Mouse (Mus musculus) liver, embryonic 14.5 days (tissue): Measurements from ENCODE around the gene Fbxo42. TPM values are rescaled to one million over a fixed set of nuclear protein-coding genes. Genes with fewer than 3 reads are reported as not detected.

Experiments
- ATAC-seq: fragments of 200-750 bp; cut with Nextera tagmentation; 2 replicates; pipeline ENCODE4 v1.8.0; 2017; ENCODE audit warnings: moderate number of reproducible peaks, mild to moderate bottlenecking, moderate library complexity; ENCODE audit not compliant: insufficient read depth
- DNase-seq, 3 experiments: peaks; one replicate each; pipeline ENCODE4 v3.0.0-alpha.2; 2012 to 2013; ENCODE audit warnings: low read depth in 3 of 3, low spot score in 3 of 3
- H3K27ac ChIP-seq: fragments of 300-500 bp; sonication (generic); 2 replicates; pipeline ENCODE4 v1.5.1; 2014; ENCODE audit warnings: moderate library complexity, mild to moderate bottlenecking, control low read depth, inconsistent platforms
- H3K27me3 ChIP-seq: fragments of 300-500 bp; sonication (generic); 2 replicates; pipeline ENCODE4 v1.6.1; 2014; ENCODE audit warnings: mild to moderate bottlenecking, low read length, moderate library complexity; ENCODE audit not compliant: control insufficient read depth, insufficient read depth
- H3K36me3 ChIP-seq: fragments of 300-500 bp; sonication (generic); replicated peaks from 2 replicates; pipeline ENCODE4 v1.6.1; 2014; ENCODE audit warnings: low read depth; ENCODE audit not compliant: control insufficient read depth, insufficient read depth
- H3K4me1 ChIP-seq, 2 experiments: fragments of 200-500 bp in 1 of 2; fragments of 300-500 bp in 1 of 2; sonication (generic) in 1 of 2; replicated peaks; 2 replicates each; pipeline ENCODE4 v1.6.1; 2012 to 2014; ENCODE audit warnings: antibody characterized with exemption in 1 of 2, inconsistent platforms in 1 of 2, low read length in 1 of 2; ENCODE audit not compliant: control insufficient read depth in 2 of 2, insufficient read depth in 2 of 2
- H3K4me2 ChIP-seq: fragments of 300-500 bp; sonication (generic); 2 replicates; pipeline ENCODE4 v1.6.1; 2014; ENCODE audit warnings: low read depth, mild to moderate bottlenecking, control low read depth, moderate library complexity
- H3K4me3 ChIP-seq, 2 experiments: fragments of 200-500 bp in 1 of 2; fragments of 300-500 bp in 1 of 2; sonication (generic) in 1 of 2; 2 replicates each; pipeline ENCODE4 v1.5.1; 2012 to 2014; ENCODE audit warnings: low read depth in 2 of 2, low read length in 2 of 2, mild to moderate bottlenecking in 2 of 2, control low read depth in 1 of 2, inconsistent platforms in 1 of 2, moderate library complexity in 1 of 2; ENCODE audit not compliant: insufficient read depth in 1 of 2
- H3K9ac ChIP-seq: fragments of 300-500 bp; sonication (generic); replicated peaks from 2 replicates; pipeline ENCODE4 v1.6.1; 2014; ENCODE audit warnings: mild to moderate bottlenecking, control low read depth, moderate library complexity
- H3K9me3 ChIP-seq: fragments of 300-500 bp; sonication (generic); 2 replicates; pipeline ENCODE4 v1.6.1; 2016; ENCODE audit warnings: low read length, mixed read lengths; ENCODE audit not compliant: control insufficient read depth
- CTCF ChIP-seq: IDR thresholded peaks from 2 replicates; pipeline ENCODE4 v1.5.1; 2016; ENCODE audit warnings: antibody characterized with exemption, low read depth, control low read depth
- EP300 ChIP-seq: IDR thresholded peaks from 2 replicates; pipeline ENCODE4 v1.6.1; 2016; ENCODE audit warnings: antibody characterized with exemption, low read depth
- WGBS: fragments of 180-500 bp; shearing (Covaris S2); extraction: QIAGEN DNeasy Blood & Tissue Kit; methylation state at CpG from one replicate; pipeline ENCODE4 v1.1.7; 2014; ENCODE audit not compliant: insufficient replicate concordance; 5-methylcytosine and 5-hydroxymethylcytosine counted together
- polyA plus RNA-seq, 2 experiments: library from polyadenylated mRNA; depleted of rRNA in 1 of 2; stranded (reverse) in 1 of 2; unstranded in 1 of 2; fragments of >200 nt; fragmentation: Nextera tagmentation in 1 of 2; extraction: Ambion mirVana in 1 of 2; gene quantifications; 2 replicates each; pipeline versions ENCODE4 v1.2.1 to v1.2.3; 2012 to 2014

Gene Fbxo42
- polyA plus RNA-seq, 2 experiments = 8.3 to 17.6 TPM

DNA sequence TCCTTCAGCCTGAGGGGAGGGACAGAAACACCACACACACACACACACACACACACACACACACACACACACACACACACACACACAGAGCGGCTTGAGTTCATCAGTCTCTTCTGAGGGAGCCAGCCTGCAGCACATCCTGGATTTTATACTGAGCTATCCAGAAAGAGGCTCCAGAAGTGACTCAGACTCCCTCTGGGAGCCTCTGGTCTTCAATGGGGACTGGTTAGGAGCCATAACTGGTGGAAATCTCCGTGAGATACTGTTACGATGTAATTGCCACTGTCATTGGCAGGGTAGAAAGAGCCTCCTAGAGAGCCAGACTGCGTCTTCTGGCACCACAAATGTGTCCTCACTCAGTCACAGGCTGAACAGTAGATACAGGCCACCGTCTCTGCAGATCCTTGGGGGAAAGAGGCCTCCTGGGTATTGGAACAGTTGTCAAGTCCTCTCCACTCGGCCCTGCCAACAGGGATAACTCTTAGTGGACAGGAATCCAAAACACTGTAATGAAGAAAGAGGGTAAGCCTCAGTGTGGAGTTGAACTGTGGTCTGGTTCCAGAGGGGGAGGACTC, 87.9 kb downstream of the Fbxo42 start:
- ATAC-seq = no peak
- Histone ChIP-seq H3K9me3 (no peaks in the 10 kb centered on the region), H3K4me2 (no peak overlapping the region), H3K9ac (no peak overlapping the region), H3K27me3 (peaks cover 27% of the 10 kb centered on the region), H3K4me1 (peaks cover 4% of the 10 kb centered on the region in 2 experiments), H3K27ac (no peak overlapping the region), H3K36me3 (no peaks in the 10 kb centered on the region), H3K4me3 (no peak overlapping the region)
- TF ChIP-seq CTCF (no peak), EP300 (no peak)
- no peak for DNase-seq
- WGBS = 44% methylated on average over 6 of the region's 6 CpGs

DNA sequence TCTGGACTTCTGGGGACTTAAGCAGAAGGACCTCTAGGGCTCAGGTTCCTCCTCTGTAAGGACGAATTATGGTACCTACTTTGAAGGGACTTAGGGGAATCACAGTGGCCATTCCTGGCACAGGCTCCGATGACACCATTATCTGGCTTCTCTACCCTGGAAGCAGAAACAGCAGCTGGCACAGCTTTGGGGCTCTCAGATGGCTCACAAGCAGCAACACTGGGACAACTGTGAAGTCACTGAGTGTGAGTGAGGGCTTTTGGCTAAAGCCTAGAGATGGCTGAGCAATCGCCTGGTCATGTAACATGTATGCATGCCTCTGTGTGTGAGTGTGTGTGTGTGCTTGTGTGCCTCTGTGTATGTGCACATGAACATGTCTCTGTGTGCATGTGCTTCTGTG, 89.1 kb downstream of the Fbxo42 start:
- no peak for ATAC-seq

DNA sequence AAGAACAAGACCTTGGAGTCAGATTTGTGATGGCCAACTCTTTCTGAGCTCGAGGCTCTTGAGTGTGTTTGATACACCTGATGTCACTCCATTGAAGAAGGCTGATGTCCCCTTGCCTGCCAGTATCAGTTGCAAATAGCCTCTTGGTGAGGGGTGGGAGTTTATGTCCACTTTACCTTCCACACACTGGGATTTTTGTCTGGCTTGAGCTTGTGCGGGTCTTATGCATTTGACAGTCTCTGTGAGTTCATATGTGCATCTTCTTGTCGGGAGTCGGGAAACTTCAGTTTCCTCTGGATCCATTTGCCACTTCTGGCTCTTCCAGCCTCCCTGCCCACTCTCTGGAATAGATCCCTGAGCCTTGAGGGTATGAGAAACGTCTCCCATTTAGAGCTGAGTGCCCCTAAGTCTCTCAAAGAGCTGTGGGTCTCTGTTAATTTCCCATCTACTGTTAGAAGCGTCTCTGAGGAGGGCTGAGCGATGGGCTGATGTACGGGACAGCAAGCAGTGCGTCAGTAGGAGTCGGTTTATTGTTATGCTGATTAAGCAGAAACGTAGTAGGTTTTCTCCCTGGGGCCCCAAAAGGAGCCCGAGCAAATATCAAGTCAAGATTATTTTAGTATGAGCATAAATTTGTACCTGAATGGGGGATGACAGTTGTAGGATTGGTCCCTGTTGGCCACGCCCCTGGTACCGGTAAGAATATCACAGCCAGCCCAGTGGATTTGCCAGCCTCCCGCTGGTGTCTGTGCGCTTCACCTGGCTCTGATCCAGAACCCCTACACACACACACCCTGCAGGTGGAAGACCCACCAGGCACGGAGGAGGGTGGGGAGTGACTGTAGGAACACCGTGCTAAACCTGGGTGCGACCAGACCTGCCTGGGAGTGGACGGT, 91.0 kb downstream of the Fbxo42 start:
- H3K27me3 ChIP-seq = peaks cover 58% of the 10 kb centered on the region
- no peaks in the 10 kb centered on the region for H3K36me3 ChIP-seq
- DNase-seq (no peak), ATAC-seq (no peak)
- peak overlapping the region; percentile 55 for H3K4me2 ChIP-seq
- H3K9ac ChIP-seq = no peak overlapping the region
- WGBS = 5% methylated on average over 20 of the region's 20 CpGs
- H3K4me3 ChIP-seq = peak overlapping the region; percentile 6 to 16; a peak in 3 of 4 replicates
- no peak for TF ChIP-seq EP300
- no peak overlapping the region for H3K27ac ChIP-seq
- H3K9me3 ChIP-seq = no peaks in the 10 kb centered on the region
- peaks cover 5 to 9% of the 10 kb centered on the region in 2 experiments for H3K4me1 ChIP-seq

More for the DNA sequence above, 89.1 kb downstream of the Fbxo42 start:
- Histone ChIP-seq H3K4me1 (peaks cover 5 to 9% of the 10 kb centered on the region in 2 experiments), H3K4me2 (no peak overlapping the region), H3K36me3 (no peaks in the 10 kb centered on the region), H3K27me3 (peaks cover 39% of the 10 kb centered on the region), H3K9me3 (no peaks in the 10 kb centered on the region), H3K4me3 (no peak overlapping the region), H3K9ac (no peak overlapping the region), H3K27ac (no peak overlapping the region)
- no peak for DNase-seq
- WGBS = 53% methylated on average over 3 of the region's 3 CpGs
- no peak for TF ChIP-seq EP300
- TF ChIP-seq CTCF = no peak

DNA sequence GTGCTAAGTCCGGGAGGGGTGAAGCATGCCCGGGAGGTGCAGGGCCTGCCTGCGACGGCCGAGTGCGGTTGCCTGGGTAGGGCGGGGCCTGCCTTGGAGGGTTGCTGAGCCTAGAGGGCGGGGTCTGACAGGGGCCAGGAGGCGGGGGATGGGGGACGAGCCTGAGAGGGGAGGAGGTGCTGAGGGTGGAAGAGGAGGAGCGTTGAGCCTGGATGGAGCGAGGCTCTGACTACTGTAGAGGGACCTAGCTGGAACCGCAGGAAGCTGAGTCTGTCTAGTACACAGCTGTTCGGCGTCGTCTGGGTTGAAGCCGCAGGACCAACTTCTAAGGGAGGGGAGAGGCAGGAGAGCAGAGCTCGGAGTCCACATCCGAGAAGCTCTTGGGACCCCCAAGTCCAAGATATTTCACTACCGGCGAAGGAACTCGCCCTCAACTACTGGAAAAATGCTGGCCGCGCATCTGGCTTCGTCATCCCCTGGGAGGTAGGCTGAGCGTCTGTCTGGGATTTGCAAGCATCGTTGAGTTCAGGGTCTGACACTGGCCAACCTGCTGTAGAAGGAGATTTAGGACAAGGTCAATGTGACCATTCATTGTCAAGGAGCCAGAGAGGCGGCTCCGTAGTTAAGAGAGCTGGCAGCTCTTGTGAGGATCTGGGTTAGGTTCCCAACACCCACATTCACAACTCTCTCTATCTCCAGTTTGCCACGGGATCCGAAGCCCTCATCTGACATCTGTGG, 91.8 kb downstream of the Fbxo42 start, which contains the start of gene Arhgef19:
Arhgef19 (plus strand) TSS at position 112 of the 738 bp plus-strand sequence.
- TF ChIP-seq CTCF (no peak), EP300 (no peak)
- 2% methylated on average over 31 of the region's 31 CpGs for WGBS
- H3K27me3 ChIP-seq = peaks cover 59% of the 10 kb centered on the region

More for the DNA sequence above, 91.8 kb downstream of the Fbxo42 start, which contains the start of gene Arhgef19:
- Histone ChIP-seq H3K27ac (no peak within 1 kb of the TSS), H3K4me2 (peak within 1 kb of the TSS; percentile 55), H3K9ac (no peak within 1 kb of the TSS), H3K9me3 (no peaks in the 10 kb centered on the region), H3K4me1 (peaks cover 5 to 9% of the 10 kb centered on the region in 2 experiments), H3K36me3 (no peaks in the 10 kb centered on the region), H3K4me3 (peak within 1 kb of the TSS; percentile 39 to 43)
- ATAC-seq (peak; percentile 87), DNase-seq (peak; percentile 47 to 67 (median 52))
